Mouse (Mus musculus) forebrain, embryonic 10.5 days (tissue): ENCODE measurements around the gene Rsu1. TPM values are rescaled to one million over a fixed set of nuclear protein-coding genes. Genes with fewer than 3 reads are reported as not detected.
"Not testable (repeated sequence)": the region's sequence is repeated elsewhere in the genome, so short reads cannot be mapped to it uniquely, and the experiment has no call there.

Experiments used
- DNase-seq: peaks from one replicate; pipeline ENCODE4 v3.0.0-alpha.2; 2017; ENCODE audit warnings: low spot score; ENCODE audit errors: extremely low spot score
- H3K27ac ChIP-seq: fragments of 300-500 bp; sonication (generic); 2 replicates; pipeline ENCODE4 v1.5.1; 2016; ENCODE audit warnings: mild to moderate bottlenecking
- H3K27me3 ChIP-seq: fragments of 300-500 bp; sonication (generic); 2 replicates; pipeline ENCODE4 v1.6.1; 2016; ENCODE audit warnings: mild to moderate bottlenecking; ENCODE audit not compliant: poor library complexity, severe bottlenecking
- H3K36me3 ChIP-seq: fragments of 300-500 bp; sonication (generic); replicated peaks from 2 replicates; pipeline ENCODE4 v1.6.1; 2016; ENCODE audit warnings: mild to moderate bottlenecking, moderate library complexity
- H3K4me1 ChIP-seq: fragments of 300-500 bp; sonication (generic); 2 replicates; pipeline ENCODE4 v1.6.1; 2016
- H3K4me3 ChIP-seq: fragments of 300-500 bp; sonication (generic); 2 replicates; pipeline ENCODE4 v1.5.1; 2016; ENCODE audit warnings: mild to moderate bottlenecking, moderate library complexity
- H3K9me3 ChIP-seq: fragments of 300-500 bp; sonication (generic); 2 replicates; pipeline ENCODE4 v1.6.1; 2016; ENCODE audit warnings: mild to moderate bottlenecking, moderate library complexity
- WGBS: fragments of 180-500 bp; shearing (Covaris S2); methylation state at CpG from one replicate; pipeline ENCODE4 v1.1.7; 2016; 5-methylcytosine and 5-hydroxymethylcytosine counted together
- polyA plus RNA-seq: library from polyadenylated mRNA; unstranded; fragments of >200 nt; fragmentation: Nextera tagmentation; extraction: Ambion mirVana; gene quantifications from 2 replicates; pipeline ENCODE4 v1.2.1, GENCODE M21; 2016

Gene Rsu1
- polyA plus RNA-seq, 1 experiment from 2014 or later = 62.0 TPM

DNA sequence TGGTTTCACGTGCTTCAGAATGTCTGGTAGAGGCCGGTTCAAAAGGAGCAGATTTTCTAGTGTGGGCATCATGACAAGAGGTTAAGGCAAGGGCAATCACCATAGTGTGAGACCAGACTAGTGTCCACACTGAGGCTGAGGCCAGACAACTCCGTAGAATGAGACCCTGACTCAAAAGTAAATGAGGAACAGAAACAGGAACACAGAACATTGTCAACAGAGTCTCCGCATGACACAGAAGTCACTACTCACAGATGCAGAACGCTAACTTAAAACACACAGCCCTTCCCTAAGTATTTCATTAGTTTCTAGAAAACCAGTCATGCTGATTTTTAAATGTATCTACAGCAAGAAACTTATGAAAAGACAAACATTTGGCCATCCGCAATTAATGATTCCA is 53.1 kb downstream of the Rsu1 start:
- DNase-seq = no peak
- WGBS = 73% methylated on average over 6 of the region's 6 CpGs
- H3K4me1 ChIP-seq = peaks cover 17% of the 10 kb centered on the region
- no peak overlapping the region for H3K27ac ChIP-seq
- no peak overlapping the region for H3K4me3 ChIP-seq
- no peaks in the 10 kb centered on the region for H3K9me3 ChIP-seq
- H3K36me3 ChIP-seq = no peaks in the 10 kb centered on the region
- no peaks in the 10 kb centered on the region for H3K27me3 ChIP-seq

DNA sequence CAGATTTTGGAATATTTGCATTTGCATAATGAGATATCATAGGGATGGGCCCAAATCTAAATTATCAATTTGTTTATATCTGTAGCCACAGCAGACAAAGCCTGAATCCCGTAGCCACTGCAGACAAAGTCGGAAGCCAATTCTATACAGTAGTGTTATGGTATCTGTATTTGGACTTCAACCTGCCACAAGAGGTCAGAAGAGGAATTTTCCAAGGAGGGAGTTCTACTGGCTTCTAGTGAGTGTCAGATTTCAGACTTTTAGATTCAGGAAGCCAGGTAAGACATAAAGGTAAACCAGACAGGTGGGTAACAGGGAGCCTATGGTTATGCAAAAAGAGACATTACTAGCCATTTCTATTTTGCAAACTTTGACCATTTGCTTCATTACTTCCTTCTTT is 64.4 kb downstream of the Rsu1 start:
- no peak for DNase-seq
- Histone ChIP-seq H3K4me3 (no peak overlapping the region), H3K9me3 (no peaks in the 10 kb centered on the region), H3K4me1 (peaks cover 10% of the 10 kb centered on the region; the same call in 1 of the 2 replicates), H3K27me3 (peaks cover 9% of the 10 kb centered on the region; the same call in 1 of the 2 replicates), H3K36me3 (no peaks in the 10 kb centered on the region), H3K27ac (no peak overlapping the region)
- WGBS = 92% methylated on average over 2 of the region's 2 CpGs

DNA sequence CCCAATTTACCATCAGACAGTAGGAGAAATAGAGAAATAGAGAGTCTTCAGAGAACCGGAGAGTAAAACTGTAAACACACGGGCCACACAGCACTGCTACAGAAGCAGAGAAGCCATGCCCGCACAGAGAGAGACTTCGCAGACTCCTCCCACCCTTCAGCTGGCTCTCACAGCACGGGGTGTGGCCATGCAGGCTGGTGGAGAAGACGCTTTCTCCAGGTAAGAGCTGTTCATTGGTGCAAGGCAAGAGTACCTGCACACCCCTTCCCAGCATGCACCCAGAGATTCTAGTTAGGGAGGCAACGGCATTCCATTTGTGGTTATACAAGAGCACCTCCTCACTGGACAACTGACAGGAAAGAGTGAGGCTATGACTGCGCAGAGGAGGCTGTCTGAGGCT is 64.8 kb downstream of the Rsu1 start:
- peaks cover 12% of the 10 kb centered on the region; the same call in 1 of the 2 replicates for H3K27me3 ChIP-seq
- no peak overlapping the region for H3K27ac ChIP-seq
- no peak for DNase-seq
- H3K9me3 ChIP-seq = no peaks in the 10 kb centered on the region
- peaks cover 10% of the 10 kb centered on the region; the same call in 1 of the 2 replicates for H3K4me1 ChIP-seq
- 65% methylated on average over 8 of the region's 8 CpGs for WGBS
- H3K36me3 ChIP-seq = no peaks in the 10 kb centered on the region
- H3K4me3 ChIP-seq = no peak overlapping the region

DNA sequence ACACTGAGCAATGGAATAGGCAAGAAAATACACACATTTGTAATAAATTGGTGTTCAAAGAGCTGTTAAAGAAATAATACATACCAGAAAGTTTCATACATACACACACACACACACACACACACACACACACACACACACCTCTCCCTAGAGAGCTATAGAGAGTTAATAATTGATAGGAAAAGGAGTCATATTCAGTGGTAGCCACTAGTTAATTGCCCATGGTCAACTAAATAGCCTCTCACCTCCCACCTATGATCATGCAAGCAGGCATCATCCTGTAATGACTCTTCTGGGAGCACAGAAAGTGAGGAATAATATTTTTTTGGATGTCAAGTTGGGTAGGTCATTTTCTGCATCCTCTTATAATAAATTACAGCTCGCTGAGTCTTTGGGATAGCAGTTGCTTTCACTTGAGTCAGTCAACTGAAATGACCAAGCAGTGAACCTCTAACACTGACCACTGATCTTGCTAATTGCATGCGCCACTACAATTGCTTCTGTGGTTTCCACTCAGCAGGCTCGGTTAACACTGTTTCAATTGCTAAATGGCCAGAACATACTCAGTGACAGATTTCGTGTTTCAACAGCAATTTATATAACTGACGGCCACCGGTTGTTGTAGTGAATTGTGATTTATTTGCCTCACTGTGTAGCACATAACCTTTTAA is 68.3 kb downstream of the Rsu1 start:
- peaks cover 15% of the 10 kb centered on the region; the same call in 1 of the 2 replicates for H3K27me3 ChIP-seq
- H3K4me1 ChIP-seq = peaks cover 10% of the 10 kb centered on the region; the same call in 1 of the 2 replicates
- H3K36me3 ChIP-seq = no peaks in the 10 kb centered on the region
- H3K27ac ChIP-seq = no peak overlapping the region
- WGBS = 46% methylated on average over 6 of the region's 6 CpGs
- no peak for DNase-seq
- no peak overlapping the region for H3K4me3 ChIP-seq
- no peaks in the 10 kb centered on the region for H3K9me3 ChIP-seq

DNA sequence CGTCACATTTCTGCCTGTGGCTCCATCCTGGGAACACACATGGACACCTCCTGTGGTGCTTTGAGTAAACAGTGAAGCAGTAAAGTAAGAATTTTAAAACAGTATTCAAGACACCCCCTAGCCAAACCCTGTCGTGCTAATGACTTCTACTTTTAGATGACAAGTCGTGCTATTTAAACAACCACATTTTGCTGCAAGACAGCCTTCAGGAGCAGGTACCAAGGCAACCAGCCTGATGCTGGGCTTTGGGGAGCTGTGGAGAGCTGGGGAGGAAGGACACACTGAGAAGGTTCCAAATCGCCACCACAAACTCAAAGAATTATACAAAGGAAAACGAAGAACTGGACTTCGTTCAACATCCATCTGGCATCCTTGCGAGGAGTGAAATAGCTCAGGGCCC is 71.5 kb downstream of the Rsu1 start:
- H3K27me3 ChIP-seq = peaks cover 12% of the 10 kb centered on the region; the same call in 1 of the 2 replicates
- H3K9me3 ChIP-seq = no peaks in the 10 kb centered on the region
- H3K4me3 ChIP-seq = no peak overlapping the region
- H3K27ac ChIP-seq = no peak overlapping the region
- 91% methylated on average over 7 of the region's 7 CpGs for WGBS
- peaks cover 10% of the 10 kb centered on the region; the same call in 1 of the 2 replicates for H3K4me1 ChIP-seq
- no peaks in the 10 kb centered on the region for H3K36me3 ChIP-seq
- DNase-seq = no peak

DNA sequence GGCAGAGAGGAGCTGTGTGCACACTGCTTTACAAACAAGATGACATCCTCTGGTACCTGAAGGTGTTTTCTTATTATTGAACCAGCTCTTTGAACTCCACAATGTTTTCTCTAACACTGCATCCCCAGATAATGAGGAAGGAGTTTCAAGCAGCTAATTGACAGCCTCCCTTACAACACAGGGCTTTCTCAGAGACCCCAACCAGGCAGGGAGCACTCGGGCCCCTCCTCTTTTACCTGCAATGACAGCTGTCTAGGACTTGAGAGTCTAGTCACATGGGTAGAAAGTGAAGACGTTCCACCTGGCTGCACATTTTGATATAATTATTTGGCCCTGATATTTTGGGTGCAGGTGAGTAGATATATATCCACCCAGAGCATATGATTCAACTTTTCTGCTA is 72.2 kb downstream of the Rsu1 start:
- no peaks in the 10 kb centered on the region for H3K9me3 ChIP-seq
- WGBS = 76% methylated on average over 2 of the region's 2 CpGs
- DNase-seq = no peak

DNA sequence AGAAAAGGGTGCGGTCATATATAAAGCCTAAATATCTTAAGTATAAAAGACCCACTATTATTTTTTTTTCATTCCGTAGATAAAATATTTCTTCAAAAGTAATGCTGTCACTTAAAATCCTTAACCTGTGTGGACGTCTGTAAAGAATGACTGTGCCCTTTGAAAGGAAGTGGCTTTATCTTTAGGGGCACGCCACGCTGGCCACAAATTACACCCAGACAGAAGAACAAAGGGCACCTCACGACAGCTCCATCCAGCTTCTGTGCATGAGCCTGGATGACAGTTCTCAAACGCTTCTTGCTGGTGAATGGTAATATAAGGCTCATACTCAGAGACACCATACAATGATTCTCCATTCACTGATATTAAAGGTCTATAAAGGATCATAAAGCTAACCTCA is 75.7 kb downstream of the Rsu1 start:
- WGBS = 75% methylated on average over 7 of the region's 7 CpGs
- no peaks in the 10 kb centered on the region for H3K27me3 ChIP-seq

More for the DNA sequence above, 72.2 kb downstream of the Rsu1 start:
- Histone ChIP-seq H3K36me3 (no peaks in the 10 kb centered on the region), H3K27ac (no peak overlapping the region), H3K4me1 (peaks cover 10% of the 10 kb centered on the region; the same call in 1 of the 2 replicates), H3K4me3 (no peak overlapping the region), H3K27me3 (peaks cover 12% of the 10 kb centered on the region; the same call in 1 of the 2 replicates)

DNA sequence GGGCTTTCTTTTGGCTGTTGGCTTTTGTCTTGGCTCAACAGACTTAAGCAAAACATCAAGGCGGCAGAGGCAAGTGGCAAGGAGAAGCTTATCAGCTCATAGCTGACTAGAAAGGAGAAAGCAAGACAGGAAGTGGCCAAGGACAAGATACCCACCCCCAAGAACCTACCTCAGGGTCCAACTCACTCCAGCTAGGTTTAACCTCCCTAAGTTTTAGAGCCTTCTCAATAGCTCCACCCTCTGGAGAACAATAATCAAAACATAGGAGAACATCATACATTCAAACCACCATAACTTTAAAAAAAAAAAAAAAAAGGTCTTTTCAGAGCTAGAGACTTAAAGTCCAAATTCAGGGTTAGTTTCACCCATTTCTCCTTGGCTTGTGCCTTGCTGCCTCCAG is 79.1 kb downstream of the Rsu1 start:
- DNase-seq = no peak
- Histone ChIP-seq H3K27me3 (no peaks in the 10 kb centered on the region), H3K9me3 (no peaks in the 10 kb centered on the region), H3K27ac (no peak overlapping the region), H3K36me3 (no peaks in the 10 kb centered on the region), H3K4me1 (no peaks in the 10 kb centered on the region), H3K4me3 (no peak overlapping the region)
- 68% methylated on average over 1 of the region's 1 CpGs for WGBS

More for the DNA sequence above, 75.7 kb downstream of the Rsu1 start:
- H3K36me3 ChIP-seq = no peaks in the 10 kb centered on the region
- H3K27ac ChIP-seq = no peak overlapping the region
- no peaks in the 10 kb centered on the region for H3K4me1 ChIP-seq
- no peak for DNase-seq
- H3K4me3 ChIP-seq = no peak overlapping the region
- H3K9me3 ChIP-seq = no peaks in the 10 kb centered on the region

DNA sequence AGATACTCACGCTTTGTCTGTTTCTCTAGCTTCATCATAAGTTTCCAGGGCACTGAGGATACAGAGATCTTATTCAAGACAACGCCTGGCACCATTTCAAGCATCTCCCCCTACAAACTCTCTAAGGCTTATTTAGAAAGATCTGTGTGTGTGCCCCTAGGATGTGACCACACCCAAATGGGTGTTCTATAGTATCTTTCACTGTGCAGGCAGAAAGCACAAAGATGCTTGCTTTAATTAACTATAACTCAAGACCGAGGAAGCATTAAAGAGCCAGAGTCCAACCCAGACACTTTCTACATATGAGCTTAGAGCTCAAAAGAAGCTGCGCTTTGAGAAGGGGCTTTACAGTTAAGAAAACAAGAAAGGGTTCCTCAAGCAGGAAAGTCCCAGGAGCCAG is 80.4 kb downstream of the Rsu1 start:
- Histone ChIP-seq H3K4me3 (no peak overlapping the region), H3K27me3 (no peaks in the 10 kb centered on the region), H3K27ac (no peak overlapping the region), H3K4me1 (no peaks in the 10 kb centered on the region), H3K9me3 (no peaks in the 10 kb centered on the region), H3K36me3 (no peaks in the 10 kb centered on the region)
- no peak for DNase-seq
- 92% methylated on average over 4 of the region's 4 CpGs for WGBS

DNA sequence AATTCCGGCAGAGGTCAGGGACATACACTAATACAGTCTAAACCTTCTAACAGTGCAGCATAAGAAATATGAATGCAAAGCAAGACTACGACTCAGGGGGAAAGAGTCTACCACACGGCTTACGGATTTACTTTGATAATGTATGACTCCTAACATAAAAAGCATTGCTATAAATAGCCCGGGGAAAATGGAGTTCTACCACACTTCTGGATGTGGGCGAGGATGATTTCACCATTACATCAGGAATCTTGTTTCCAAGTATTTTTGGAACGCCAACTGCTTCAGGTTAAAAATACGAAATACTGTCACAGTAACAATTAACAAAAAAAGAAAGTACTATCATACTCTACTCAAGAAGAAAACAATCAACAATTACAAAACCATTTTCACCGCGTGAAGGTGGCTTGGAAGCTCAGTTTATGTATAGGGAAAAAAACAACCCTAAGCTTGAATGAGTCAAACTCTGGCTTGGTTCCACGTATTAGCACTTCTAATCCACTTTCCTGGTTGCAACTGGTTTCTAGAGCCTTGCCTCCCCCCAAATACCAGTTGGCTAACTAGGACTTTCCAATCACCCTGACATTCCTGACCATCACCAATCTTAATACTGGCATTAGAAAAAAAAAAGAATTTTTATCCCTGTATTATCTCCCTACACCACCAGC is 82.3 kb downstream of the Rsu1 start:
- WGBS = 95% methylated on average over 11 of the region's 11 CpGs
- H3K27ac ChIP-seq = no peak overlapping the region
- H3K27me3 ChIP-seq = no peaks in the 10 kb centered on the region
- no peaks in the 10 kb centered on the region for H3K9me3 ChIP-seq
- DNase-seq = no peak
- H3K4me1 ChIP-seq = no peaks in the 10 kb centered on the region
- H3K36me3 ChIP-seq = no peaks in the 10 kb centered on the region
- H3K4me3 ChIP-seq = no peak overlapping the region

DNA sequence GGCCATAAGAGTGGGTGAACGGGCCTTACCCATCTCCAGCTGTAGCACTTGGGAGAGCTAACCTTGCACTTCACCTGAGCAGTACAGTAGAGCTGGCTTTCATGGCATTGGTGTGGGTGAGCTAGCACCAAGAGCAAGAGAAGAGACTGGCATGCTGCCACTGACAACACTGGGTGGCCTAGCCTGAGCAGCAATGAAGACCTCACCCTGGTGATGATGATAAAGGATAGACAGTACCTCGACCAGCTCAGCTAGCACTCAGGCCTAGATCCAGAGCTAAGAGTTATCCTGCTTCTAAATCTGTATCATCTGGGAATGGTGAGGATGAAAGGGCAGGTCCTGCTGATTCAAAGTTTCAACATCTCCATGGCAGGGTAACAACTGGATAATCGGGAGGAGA is 88.1 kb downstream of the Rsu1 start:
- Histone ChIP-seq H3K4me1 (no peaks in the 10 kb centered on the region), H3K4me3 (no peak overlapping the region), H3K27me3 (no peaks in the 10 kb centered on the region), H3K36me3 (no peaks in the 10 kb centered on the region), H3K9me3 (no peaks in the 10 kb centered on the region), H3K27ac (no peak overlapping the region)
- DNase-seq = no peak
- WGBS = 87% methylated on average over 3 of the region's 3 CpGs

DNA sequence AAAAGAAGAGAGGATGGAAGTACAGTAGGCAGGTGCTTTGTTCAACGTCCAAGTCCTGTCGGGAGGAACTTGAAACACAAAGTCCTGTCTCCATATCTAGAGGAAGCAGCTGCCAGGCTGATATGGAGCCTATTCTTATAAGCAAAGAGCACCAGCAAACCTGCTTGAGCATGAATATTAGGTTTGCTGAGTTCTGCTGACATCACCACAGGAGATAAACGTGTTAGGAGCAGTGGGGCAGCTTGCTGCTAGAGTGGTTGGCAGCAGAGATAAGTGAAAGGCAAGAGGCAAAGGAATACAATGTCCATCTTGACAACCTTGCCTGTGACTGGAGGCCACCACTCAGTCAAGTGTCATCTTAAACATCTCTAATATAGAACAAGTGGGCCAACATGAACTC is 89.3 kb downstream of the Rsu1 start:
- not testable (repeated sequence) for H3K4me3 ChIP-seq, H3K27me3 ChIP-seq, H3K27ac ChIP-seq, H3K36me3 ChIP-seq, H3K4me1 ChIP-seq, DNase-seq, H3K9me3 ChIP-seq
- 100% methylated on average over 1 of the region's 3 CpGs for WGBS

DNA sequence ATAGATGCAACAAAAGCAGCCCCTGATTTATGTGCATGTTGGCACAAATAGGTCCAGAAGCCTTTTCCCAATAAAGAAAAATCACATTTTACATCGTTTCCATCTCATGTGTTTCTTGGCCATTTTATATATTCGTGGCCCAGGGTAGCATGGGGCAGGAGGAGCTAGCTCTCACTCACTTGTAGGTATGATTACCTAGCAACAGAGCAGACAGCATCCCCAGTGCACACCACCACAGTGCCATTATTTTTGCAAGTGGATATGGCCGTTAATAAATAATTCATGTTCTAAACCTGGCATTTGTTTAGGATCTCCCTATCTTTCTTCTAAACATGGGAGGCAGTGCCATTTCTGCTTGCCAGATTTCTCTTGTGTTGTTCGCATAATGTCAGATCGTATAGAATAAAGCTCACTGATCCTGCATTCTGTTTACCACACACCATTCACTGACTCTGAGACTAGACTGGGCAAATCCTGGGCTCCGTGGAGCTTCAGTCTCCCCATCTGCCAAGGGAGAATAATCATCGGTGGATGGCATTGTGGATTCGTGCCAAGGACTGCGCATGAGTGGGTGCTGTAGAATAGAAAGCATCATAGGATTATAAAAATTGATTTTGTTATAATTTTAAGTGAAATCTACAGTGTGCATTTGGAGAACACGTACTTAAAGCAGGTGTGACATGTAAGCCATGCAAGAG is 93.4 kb downstream of the Rsu1 start:
- WGBS = 90% methylated on average over 10 of the region's 10 CpGs
- DNase-seq = no peak
- Histone ChIP-seq H3K4me1 (peaks cover 21% of the 10 kb centered on the region), H3K9me3 (no peaks in the 10 kb centered on the region), H3K36me3 (no peaks in the 10 kb centered on the region), H3K27ac (no peak overlapping the region), H3K4me3 (no peak overlapping the region), H3K27me3 (peaks cover 9% of the 10 kb centered on the region; the same call in 1 of the 2 replicates)
